Mouse (Mus musculus): ENCODE measurements around the gene Osbpl8. TPM values are rescaled to one million over a fixed set of nuclear protein-coding genes. Genes with fewer than 3 reads are reported as not detected.

Osbpl8 gene
- total RNA-seq, 2 experiments from 2014 or later: 68.1 to 95.3 TPM

GRCm38 (mm10) chr10:111301041-111301440 lies 136.5 kb downstream of the Osbpl8 start:
- ATAC-seq (ENCODE audit: poor library complexity, severe bottlenecking): no peak

GRCm38 (mm10) chr10:111302486-111302885 lies 137.9 kb downstream of the Osbpl8 start:
- no peak for ATAC-seq (ENCODE audit: poor library complexity, severe bottlenecking)

GRCm38 (mm10) chr10:111308850-111309501 lies 144.4 kb downstream of the Osbpl8 start:
- no peak for ATAC-seq (ENCODE audit: poor library complexity, severe bottlenecking)

GRCm38 (mm10) chr10:111313282-111313681 lies 148.7 kb downstream of the Osbpl8 start:
- ATAC-seq (ENCODE audit: poor library complexity, severe bottlenecking): no peak

GRCm38 (mm10) chr10:111314636-111315395 lies 150.3 kb downstream of the Osbpl8 start:
- ATAC-seq (ENCODE audit: poor library complexity, severe bottlenecking): no peak

- no peak for ATAC-seq (ENCODE audit: poor library complexity, severe bottlenecking)
Observed at GRCm38 (mm10) chr10:111315940-111316339, 151.4 kb downstream of the Osbpl8 start.

GRCm38 (mm10) chr10:111318021-111318420 lies 153.5 kb downstream of the Osbpl8 start:
- no peak for ATAC-seq (ENCODE audit: poor library complexity, severe bottlenecking)

- ATAC-seq (ENCODE audit: poor library complexity, severe bottlenecking): no peak
Observed at GRCm38 (mm10) chr10:111318805-111319500, 154.4 kb downstream of the Osbpl8 start.

GRCm38 (mm10) chr10:111320579-111320978 lies 156.0 kb downstream of the Osbpl8 start:
- peak; percentile 74 for ATAC-seq (ENCODE audit: poor library complexity, severe bottlenecking)

GRCm38 (mm10) chr10:111327957-111328356 lies 163.4 kb downstream of the Osbpl8 start:
- no peak for ATAC-seq (ENCODE audit: poor library complexity, severe bottlenecking)

- no peak for ATAC-seq (ENCODE audit: poor library complexity, severe bottlenecking)
Observed at GRCm38 (mm10) chr10:111329326-111329725, 164.8 kb downstream of the Osbpl8 start.

- ATAC-seq (ENCODE audit: poor library complexity, severe bottlenecking): no peak
Observed at GRCm38 (mm10) chr10:111334902-111335301, 170.3 kb downstream of the Osbpl8 start.

GRCm38 (mm10) chr10:111335517-111336352 lies 171.2 kb downstream of the Osbpl8 start:
- ATAC-seq (ENCODE audit: poor library complexity, severe bottlenecking): peak; percentile 59

GRCm38 (mm10) chr10:111336353-111336713 lies 171.8 kb downstream of the Osbpl8 start:
- ATAC-seq (ENCODE audit: poor library complexity, severe bottlenecking): peak; percentile 51

- no peak for ATAC-seq (ENCODE audit: poor library complexity, severe bottlenecking)
Observed at GRCm38 (mm10) chr10:111339296-111339695, 174.7 kb downstream of the Osbpl8 start.

GRCm38 (mm10) chr10:111341761-111342160 lies 177.2 kb downstream of the Osbpl8 start:
- ATAC-seq (ENCODE audit: poor library complexity, severe bottlenecking): no peak

- no peak for ATAC-seq (ENCODE audit: poor library complexity, severe bottlenecking)
Observed at GRCm38 (mm10) chr10:111343555-111343954, 179.0 kb downstream of the Osbpl8 start.

All from megakaryocyte, adult 5-6 weeks (primary cell).